Mouse (Mus musculus) liver, postnatal 0 days (tissue): ENCODE data around the gene Qpctl. TPM values are rescaled to one million over a fixed set of nuclear protein-coding genes. Genes with fewer than 3 reads are reported as not detected.
"Not testable (repeated sequence)": the region's sequence is repeated elsewhere in the genome, so short reads cannot be mapped to it uniquely, and the experiment has no call there.

Source experiments
- ATAC-seq: fragments of 200-750 bp; cut with Nextera tagmentation; 2 replicates; pipeline ENCODE4 v1.8.0; 2017; ENCODE audit warnings: mild to moderate bottlenecking, moderate library complexity
- DNase-seq: peaks from one replicate; pipeline ENCODE4 v3.0.0-alpha.2; 2016
- H3K27ac ChIP-seq: fragments of 300-500 bp; sonication (generic); 2 replicates; pipeline ENCODE4 v1.5.1; 2014; ENCODE audit warnings: antibody characterized with exemption, moderate library complexity, mild to moderate bottlenecking, low read depth
- H3K27me3 ChIP-seq: fragments of 300-500 bp; sonication (generic); 2 replicates; pipeline ENCODE4 v1.6.1; 2014; ENCODE audit warnings: low read length, control low read depth, mixed read lengths; ENCODE audit not compliant: insufficient read depth
- H3K36me3 ChIP-seq: fragments of 300-500 bp; sonication (generic); replicated peaks from 2 replicates; pipeline ENCODE4 v1.6.1; 2014; ENCODE audit warnings: mild to moderate bottlenecking, control low read depth, low read length, moderate library complexity, mixed read lengths; ENCODE audit not compliant: insufficient read depth
- H3K4me1 ChIP-seq: fragments of 300-500 bp; sonication (generic); 2 replicates; pipeline ENCODE4 v1.6.1; 2014; ENCODE audit warnings: antibody characterized with exemption, mild to moderate bottlenecking, control low read depth; ENCODE audit not compliant: insufficient read depth
- H3K4me2 ChIP-seq: fragments of 300-500 bp; sonication (generic); 2 replicates; pipeline ENCODE4 v1.6.1; 2014; ENCODE audit warnings: low read depth, mild to moderate bottlenecking, low read length, moderate library complexity, mixed read lengths
- H3K4me3 ChIP-seq: fragments of 300-500 bp; sonication (generic); 2 replicates; pipeline ENCODE4 v1.5.1; 2014; ENCODE audit warnings: low read depth, low read length
- H3K9ac ChIP-seq: fragments of 300-500 bp; sonication (generic); replicated peaks from 2 replicates; pipeline ENCODE4 v1.6.1; 2014; ENCODE audit warnings: mild to moderate bottlenecking, moderate library complexity
- H3K9me3 ChIP-seq: fragments of 300-500 bp; sonication (generic); 2 replicates; pipeline ENCODE4 v1.6.1; 2016; ENCODE audit warnings: mild to moderate bottlenecking, control low read depth, low read length, mixed read lengths
- CTCF ChIP-seq: sonication (generic); IDR thresholded peaks from 2 replicates; pipeline ENCODE4 v1.5.1; 2016; ENCODE audit warnings: antibody characterized with exemption, low read depth
- EP300 ChIP-seq: IDR thresholded peaks from 2 replicates; pipeline ENCODE4 v1.6.1; 2016; ENCODE audit warnings: antibody characterized with exemption, low read depth, mild to moderate bottlenecking
- WGBS: fragments of 180-500 bp; shearing (Covaris S2); extraction: QIAGEN DNeasy Blood & Tissue Kit; methylation state at CpG from one replicate; pipeline ENCODE4 v1.1.7; 2014; ENCODE audit not compliant: insufficient replicate concordance; 5-methylcytosine and 5-hydroxymethylcytosine counted together
- polyA plus RNA-seq: library from polyadenylated mRNA; unstranded; fragments of >200 nt; fragmentation: Nextera tagmentation; extraction: Ambion mirVana; gene quantifications from 2 replicates; pipeline ENCODE4 v1.2.1, GENCODE M21; 2015

The Qpctl gene
- polyA plus RNA-seq, 1 experiment from 2014 or later = 5.8 TPM

DNA sequence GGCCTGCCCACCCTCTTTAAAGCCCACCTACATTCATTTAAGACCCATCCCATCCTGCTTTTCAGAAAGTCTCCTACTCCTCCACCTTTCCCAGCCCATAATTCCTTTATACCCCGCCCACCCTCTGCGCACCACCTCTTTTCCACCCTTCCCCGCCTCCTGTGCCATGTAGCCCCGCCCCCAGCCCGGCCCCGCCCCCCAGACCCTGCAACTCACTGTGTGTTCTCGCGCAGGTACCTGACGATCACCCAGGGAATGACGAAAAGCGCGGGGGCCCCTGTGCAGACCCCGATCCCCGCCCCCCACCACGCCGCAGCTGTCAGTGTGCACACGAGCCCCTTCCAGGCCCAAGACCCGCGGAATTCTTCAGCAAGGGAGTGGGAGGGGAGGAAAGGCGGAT is 11.0 kb upstream of the Qpctl start:
- Histone ChIP-seq H3K27me3 (peaks cover 34% of the 10 kb centered on the region), H3K9ac (0 out of 2 replicates have a peak overlapping the region, but pooled peaks have one; percentile 21), H3K4me2 (peak overlapping the region; percentile 72), H3K4me1 (peaks cover 19% of the 10 kb centered on the region), H3K9me3 (no peaks in the 10 kb centered on the region), H3K36me3 (no peaks in the 10 kb centered on the region), H3K27ac (no peak overlapping the region), H3K4me3 (peak overlapping the region; percentile 39)
- 3% methylated on average over 20 of the region's 20 CpGs for WGBS
- DNase-seq (peak; percentile 80), ATAC-seq (peak; percentile 73)
- TF ChIP-seq EP300 (no peak), CTCF (no peak)

DNA sequence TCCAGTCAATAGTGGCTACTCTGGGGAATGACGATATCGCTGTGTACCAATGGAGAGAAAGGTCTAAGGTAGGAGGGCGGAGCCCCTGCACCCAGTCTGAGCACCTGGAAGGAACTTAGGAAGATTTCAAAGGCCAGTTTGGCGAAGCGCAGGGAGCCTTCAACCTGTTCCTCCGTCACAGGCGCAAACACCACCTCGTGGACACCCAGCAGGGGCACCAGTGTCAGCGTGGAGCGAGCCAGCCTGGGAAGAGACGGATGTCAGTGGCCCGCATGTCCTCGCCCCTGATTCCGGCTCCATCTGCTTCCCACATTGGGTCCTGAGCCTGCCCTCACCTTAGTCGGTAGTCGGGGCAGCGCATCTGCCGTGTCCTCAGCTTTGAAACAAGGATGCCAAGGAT is 10.3 kb upstream of the Qpctl start:
- H3K4me2 ChIP-seq = no peak overlapping the region
- H3K9ac ChIP-seq = no peak overlapping the region
- WGBS = 20% methylated on average over 18 of the region's 18 CpGs
- DNase-seq (no peak), ATAC-seq (no peak)
- H3K9me3 ChIP-seq = no peaks in the 10 kb centered on the region
- H3K27ac ChIP-seq = no peak overlapping the region
- peaks cover 27% of the 10 kb centered on the region for H3K27me3 ChIP-seq
- no peak overlapping the region for H3K4me3 ChIP-seq
- peaks cover 12% of the 10 kb centered on the region for H3K4me1 ChIP-seq
- H3K36me3 ChIP-seq = no peaks in the 10 kb centered on the region
- no peak for TF ChIP-seq EP300
- no peak for TF ChIP-seq CTCF

DNA sequence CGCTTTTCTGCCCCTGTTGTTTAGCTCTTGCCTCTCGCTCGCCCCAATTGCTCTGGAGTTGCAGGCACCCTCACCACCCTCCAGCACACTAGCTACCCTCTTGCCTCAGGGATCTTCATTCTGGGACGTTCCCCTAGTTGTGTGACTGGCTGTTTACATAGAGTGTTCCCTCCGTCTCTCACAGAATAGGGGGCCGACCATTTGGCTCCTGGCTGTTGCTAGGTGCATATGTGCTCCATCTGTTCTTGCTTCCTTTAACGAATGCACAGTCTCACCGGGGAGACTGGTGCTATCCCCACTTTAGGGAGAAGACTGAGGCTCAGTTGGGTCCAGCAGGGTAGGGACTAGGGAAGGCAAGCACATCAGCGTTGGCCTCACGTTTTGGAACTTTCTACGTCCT is 9.5 kb upstream of the Qpctl start:
- TF ChIP-seq EP300 (no peak), CTCF (no peak)
- 65% methylated on average over 11 of the region's 11 CpGs for WGBS
- H3K4me1 ChIP-seq = peaks cover 11% of the 10 kb centered on the region
- no peak overlapping the region for H3K27ac ChIP-seq
- no peak for ATAC-seq
- no peak for DNase-seq
- no peak overlapping the region for H3K4me3 ChIP-seq
- peaks cover 19% of the 10 kb centered on the region for H3K27me3 ChIP-seq
- no peak overlapping the region for H3K4me2 ChIP-seq
- no peak overlapping the region for H3K9ac ChIP-seq
- H3K36me3 ChIP-seq = no peaks in the 10 kb centered on the region; the same call in 1 of the 2 replicates
- H3K9me3 ChIP-seq = no peaks in the 10 kb centered on the region

- H3K36me3 ChIP-seq = peaks cover 11% of the 10 kb centered on the region
- DNase-seq (peak; percentile 92), ATAC-seq (peak; percentile 81)
- no peak overlapping the region for H3K9ac ChIP-seq
- H3K27me3 ChIP-seq = peaks cover 17% of the 10 kb centered on the region
- no peaks in the 10 kb centered on the region for H3K9me3 ChIP-seq
- peaks cover 11% of the 10 kb centered on the region for H3K4me1 ChIP-seq
- peak; percentile 98 for TF ChIP-seq CTCF
- TF ChIP-seq EP300 = no peak
- H3K4me3 ChIP-seq = no peak overlapping the region
- no peak overlapping the region for H3K27ac ChIP-seq
- H3K4me2 ChIP-seq = peak overlapping the region; percentile 44
- 5% methylated on average over 30 of the region's 30 CpGs for WGBS
Measured at GRCm38 (mm10) chr7:19157160-19157800, 8.2 kb upstream of the Qpctl start.

GRCm38 (mm10) chr7:19155825-19156475 is 6.9 kb upstream of the Qpctl start:
- Histone ChIP-seq H3K36me3 (peaks cover 15% of the 10 kb centered on the region), H3K4me3 (no peak overlapping the region), H3K27me3 (peaks cover 17% of the 10 kb centered on the region), H3K9ac (no peak overlapping the region), H3K4me2 (no peak overlapping the region), H3K4me1 (peaks cover 11% of the 10 kb centered on the region), H3K27ac (no peak overlapping the region), H3K9me3 (no peaks in the 10 kb centered on the region)
- DNase-seq (no peak), ATAC-seq (no peak)
- TF ChIP-seq EP300 (no peak), CTCF (peak; percentile 51)
- 57% methylated on average over 13 of the region's 13 CpGs for WGBS

DNA sequence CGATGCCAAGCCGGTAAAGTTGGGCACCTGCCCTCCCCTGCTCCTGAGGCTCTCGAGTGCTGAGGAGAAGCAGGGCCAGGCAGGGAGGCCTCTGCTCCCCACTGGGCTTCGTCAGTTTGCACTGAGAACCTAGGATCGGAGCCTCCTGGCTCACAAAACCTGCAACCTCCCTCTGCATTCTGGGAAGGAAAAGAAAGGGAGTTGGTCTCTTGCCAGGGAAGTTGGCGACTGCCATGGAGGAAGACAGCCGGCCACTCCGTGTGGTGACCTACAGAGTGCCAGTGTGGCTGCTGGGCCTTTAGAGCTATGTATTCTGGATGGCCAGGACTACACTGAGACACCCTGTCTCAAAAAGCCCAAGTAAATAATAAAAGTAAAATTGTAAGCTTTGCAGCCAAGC is 5.7 kb upstream of the Qpctl start:
- WGBS = 76% methylated on average over 8 of the region's 8 CpGs
- TF ChIP-seq CTCF (no peak), EP300 (no peak)
- H3K4me1 ChIP-seq = peaks cover 12% of the 10 kb centered on the region

DNA sequence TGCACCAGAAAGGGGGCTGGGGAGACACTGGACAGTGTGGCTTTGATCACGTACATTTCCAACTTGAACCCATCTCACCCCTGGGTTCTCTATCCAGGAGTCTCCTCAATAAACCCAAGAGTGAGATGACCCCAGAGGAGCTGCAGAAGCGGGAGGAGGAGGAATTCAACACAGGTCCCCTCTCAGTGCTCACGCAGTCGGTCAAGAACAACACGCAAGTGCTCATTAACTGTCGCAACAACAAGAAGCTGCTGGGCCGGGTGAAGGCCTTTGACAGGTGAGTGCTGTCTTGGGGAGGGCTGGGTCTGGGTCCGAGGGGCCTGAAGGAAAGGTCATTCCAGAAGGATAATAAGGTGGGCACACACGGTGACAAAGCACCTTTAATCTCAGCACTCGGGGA is 2.0 kb upstream of the Qpctl start:
- Histone ChIP-seq H3K4me2 (peak overlapping the region; percentile 96; the same call in 1 of the 2 replicates), H3K4me1 (peaks cover 19% of the 10 kb centered on the region), H3K36me3 (peaks cover 18% of the 10 kb centered on the region)
- not testable (repeated sequence) for DNase-seq, H3K9ac ChIP-seq, ATAC-seq, H3K27me3 ChIP-seq, H3K9me3 ChIP-seq, H3K4me3 ChIP-seq, H3K27ac ChIP-seq
- 88% methylated on average over 10 of the region's 10 CpGs for WGBS

More for the DNA sequence above, 5.7 kb upstream of the Qpctl start:
- Histone ChIP-seq H3K4me3 (no peak overlapping the region), H3K4me2 (no peak overlapping the region), H3K27me3 (peaks cover 5% of the 10 kb centered on the region), H3K27ac (no peak overlapping the region), H3K36me3 (peaks cover 15% of the 10 kb centered on the region), H3K9me3 (no peaks in the 10 kb centered on the region), H3K9ac (no peak overlapping the region)
- ATAC-seq (no peak), DNase-seq (no peak)
